Mouse (Mus musculus) erythroblast, embryonic 14.5 days (primary cell): ENCODE measurements around the gene Adcy9. TPM values are rescaled to one million over a fixed set of nuclear protein-coding genes. Genes with fewer than 3 reads are reported as not detected.

Experiments used
- H3K27me3 ChIP-seq: 2 replicates; pipeline ENCODE4 v1.6.1; 2012; ENCODE audit warnings: inconsistent platforms; ENCODE audit not compliant: control insufficient read depth
- H3K36me3 ChIP-seq: 2 replicates; pipeline ENCODE4 v1.6.1; 2012; ENCODE audit warnings: mild to moderate bottlenecking, inconsistent platforms; ENCODE audit not compliant: control insufficient read depth
- H3K4me1 ChIP-seq: 2 replicates; pipeline ENCODE4 v1.6.1; 2012; ENCODE audit warnings: inconsistent platforms; ENCODE audit not compliant: control insufficient read depth
- H3K4me3 ChIP-seq: replicated peaks from 2 replicates; pipeline ENCODE3; 2012; ENCODE audit warnings: moderate library complexity, mild to moderate bottlenecking, inconsistent platforms
- H3K9me3 ChIP-seq: 2 replicates; pipeline ENCODE4 v1.6.1; 2012; ENCODE audit warnings: low read length, inconsistent platforms, mixed read lengths; ENCODE audit not compliant: control insufficient read depth
- GATA1 ChIP-seq: IDR thresholded peaks from 2 replicates; pipeline ENCODE4 v1.6.1; 2012; ENCODE audit warnings: low read length, inconsistent platforms, mixed read lengths
- TAL1 ChIP-seq: IDR thresholded peaks from 3 replicates; pipeline ENCODE4 v1.6.1; 2012; ENCODE audit warnings: low read length, inconsistent platforms, mixed read lengths
- polyA plus RNA-seq: library from polyadenylated mRNA; stranded (reverse); fragments of >175 nt; gene quantifications from 2 replicates; pipeline ENCODE4 v1.2.3, GENCODE M21; 2012

The Adcy9 gene
- polyA plus RNA-seq, 1 experiment = not detected

GRCm38 (mm10) chr16:4446395-4446794 is 26.1 kb upstream of the Adcy9 start:
- H3K27me3 ChIP-seq = no peaks in the 10 kb centered on the region
- H3K36me3 ChIP-seq = no peaks in the 10 kb centered on the region
- H3K9me3 ChIP-seq = no peaks in the 10 kb centered on the region
- H3K4me1 ChIP-seq = no peaks in the 10 kb centered on the region
- H3K4me3 ChIP-seq = no peak overlapping the region
- TF ChIP-seq GATA1 = no peak
- TF ChIP-seq TAL1 = no peak

- Histone ChIP-seq H3K9me3 (no peaks in the 10 kb centered on the region), H3K36me3 (no peaks in the 10 kb centered on the region), H3K4me1 (no peaks in the 10 kb centered on the region), H3K4me3 (no peak overlapping the region), H3K27me3 (no peaks in the 10 kb centered on the region)
- no peak for TF ChIP-seq GATA1
- TF ChIP-seq TAL1 = no peak
Measured at GRCm38 (mm10) chr16:4444378-4444777, 24.1 kb upstream of the Adcy9 start.

GRCm38 (mm10) chr16:4439302-4440066 is 19.2 kb upstream of the Adcy9 start:
- H3K27me3 ChIP-seq = no peaks in the 10 kb centered on the region
- H3K36me3 ChIP-seq = no peaks in the 10 kb centered on the region
- no peak for TF ChIP-seq TAL1
- no peak for TF ChIP-seq GATA1
- no peaks in the 10 kb centered on the region for H3K4me1 ChIP-seq
- H3K9me3 ChIP-seq = no peaks in the 10 kb centered on the region
- H3K4me3 ChIP-seq = no peak overlapping the region

- TF ChIP-seq GATA1 = no peak
- TF ChIP-seq TAL1 = no peak
- H3K36me3 ChIP-seq = no peaks in the 10 kb centered on the region
- peaks cover 2% of the 10 kb centered on the region for H3K27me3 ChIP-seq
- no peak overlapping the region for H3K4me3 ChIP-seq
- no peaks in the 10 kb centered on the region for H3K9me3 ChIP-seq
- H3K4me1 ChIP-seq = no peaks in the 10 kb centered on the region
Measured at GRCm38 (mm10) chr16:4436738-4437137, 16.4 kb upstream of the Adcy9 start.

- no peak for TF ChIP-seq GATA1
- no peak for TF ChIP-seq TAL1
- Histone ChIP-seq H3K9me3 (no peaks in the 10 kb centered on the region), H3K4me3 (no peak overlapping the region), H3K4me1 (no peaks in the 10 kb centered on the region), H3K27me3 (peaks cover 4% of the 10 kb centered on the region), H3K36me3 (no peaks in the 10 kb centered on the region)
Measured at GRCm38 (mm10) chr16:4435371-4435770, 15.1 kb upstream of the Adcy9 start.

GRCm38 (mm10) chr16:4431841-4432240 is 11.5 kb upstream of the Adcy9 start:
- no peak for TF ChIP-seq TAL1
- TF ChIP-seq GATA1 = no peak
- Histone ChIP-seq H3K4me3 (no peak overlapping the region), H3K36me3 (no peaks in the 10 kb centered on the region), H3K4me1 (no peaks in the 10 kb centered on the region), H3K27me3 (peaks cover 8% of the 10 kb centered on the region), H3K9me3 (no peaks in the 10 kb centered on the region)

GRCm38 (mm10) chr16:4431013-4431412 is 10.7 kb upstream of the Adcy9 start:
- H3K36me3 ChIP-seq = no peaks in the 10 kb centered on the region
- no peak overlapping the region for H3K4me3 ChIP-seq
- H3K27me3 ChIP-seq = peaks cover 8% of the 10 kb centered on the region
- no peak for TF ChIP-seq TAL1
- TF ChIP-seq GATA1 = no peak
- H3K9me3 ChIP-seq = no peaks in the 10 kb centered on the region
- H3K4me1 ChIP-seq = no peaks in the 10 kb centered on the region

- H3K9me3 ChIP-seq = no peaks in the 10 kb centered on the region
- TF ChIP-seq TAL1 (no peak), GATA1 (no peak)
Measured at GRCm38 (mm10) chr16:4430232-4430631, 9.9 kb upstream of the Adcy9 start.

GRCm38 (mm10) chr16:4425658-4426234 is 5.4 kb upstream of the Adcy9 start:
- no peak overlapping the region for H3K4me3 ChIP-seq

More at GRCm38 (mm10) chr16:4430232-4430631, 9.9 kb upstream of the Adcy9 start:
- H3K4me1 ChIP-seq = no peaks in the 10 kb centered on the region
- peaks cover 8% of the 10 kb centered on the region for H3K27me3 ChIP-seq
- no peak overlapping the region for H3K4me3 ChIP-seq
- no peaks in the 10 kb centered on the region for H3K36me3 ChIP-seq

More at GRCm38 (mm10) chr16:4425658-4426234, 5.4 kb upstream of the Adcy9 start:
- no peaks in the 10 kb centered on the region for H3K9me3 ChIP-seq
- H3K36me3 ChIP-seq = no peaks in the 10 kb centered on the region
- peaks cover 3% of the 10 kb centered on the region for H3K4me1 ChIP-seq
- no peak for TF ChIP-seq GATA1
- TF ChIP-seq TAL1 = no peak
- peaks cover 4% of the 10 kb centered on the region for H3K27me3 ChIP-seq
